Mouse (Mus musculus) CD4-positive, CD25-positive, alpha-beta regulatory T cell, adult 4 months (primary cell): Measurements from ENCODE around the gene Stk40. TPM values are rescaled to one million over a fixed set of nuclear protein-coding genes. Genes with fewer than 3 reads are reported as not detected.
"Not testable (repeated sequence)": the region's sequence is repeated elsewhere in the genome, so short reads cannot be mapped to it uniquely, and the experiment has no call there.

Source experiments
- ATAC-seq: one replicate; pipeline ENCODE4 v1.8.0; 2017
- polyA plus RNA-seq, 2 experiments: library from polyadenylated mRNA; unstranded; fragments of 100-300 nt; shearing (Covaris generic); gene quantifications; one replicate each; pipeline ENCODE4 v1.2.1; 2017

Gene Stk40
- polyA plus RNA-seq = 10 to 100 TPM; 11.4 to 23.2 TPM

DNA sequence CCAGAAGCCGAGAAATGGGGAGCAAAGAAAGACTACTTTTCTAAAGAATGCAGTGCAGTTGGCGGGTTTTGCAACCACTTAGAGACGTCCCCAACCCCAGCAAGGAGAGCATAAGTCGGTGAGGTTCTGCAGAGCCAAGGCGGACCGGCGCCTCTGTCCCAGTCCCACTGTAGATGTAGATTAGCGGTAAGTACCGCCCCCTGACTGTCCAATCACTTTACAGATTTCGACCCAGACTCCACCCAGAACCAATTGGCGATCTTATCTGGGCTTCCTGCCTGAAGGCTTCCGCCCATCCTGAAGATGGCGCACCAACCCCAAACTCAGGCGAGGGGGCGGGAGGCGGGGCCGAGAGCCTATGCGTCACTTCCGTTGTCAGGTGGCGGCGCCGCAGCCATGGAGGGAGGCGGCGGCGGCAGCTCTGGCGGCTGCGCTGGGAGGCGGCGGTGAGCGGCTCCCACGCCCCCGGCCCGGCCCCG is at the start of gene Stk40:
TSS of gene Stk40 (plus strand) at position 368 of the 479 bp plus-strand sequence.
- peak; percentile 95 for ATAC-seq

GRCm38 (mm10) chr4:126057207-126058133 is 46.3 kb upstream of the Stk40 start:
- ATAC-seq = no peak

- ATAC-seq = peak; percentile 99
Measured at GRCm38 (mm10) chr4:126058134-126058996, 45.4 kb upstream of the Stk40 start, which contains the start of gene Oscp1. TSS of gene Oscp1 (plus strand) at chr4:126058565.

DNA sequence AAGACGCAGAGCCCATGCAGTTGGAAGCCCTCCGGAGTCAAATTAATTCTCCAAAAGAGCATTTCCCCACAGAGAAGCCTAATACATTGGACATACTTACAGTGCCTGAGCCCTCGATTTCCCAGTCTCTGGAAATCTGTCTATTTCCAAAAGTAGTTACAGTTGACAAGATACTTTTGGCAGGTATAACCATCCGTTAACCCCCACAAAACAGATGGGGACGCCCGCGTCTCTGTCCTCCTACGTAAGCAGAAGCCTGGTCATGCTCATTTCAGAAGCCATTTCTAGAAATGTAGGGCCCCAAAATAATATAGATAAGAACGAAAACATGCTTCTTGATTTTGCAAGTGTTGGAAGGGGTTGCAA is 44.8 kb upstream of the Stk40 start:
- no peak for ATAC-seq

- no peak for ATAC-seq
Measured at GRCm38 (mm10) chr4:126062856-126063255, 40.9 kb upstream of the Stk40 start.

- no peak for ATAC-seq
Measured at GRCm38 (mm10) chr4:126065241-126065640, 38.5 kb upstream of the Stk40 start.

DNA sequence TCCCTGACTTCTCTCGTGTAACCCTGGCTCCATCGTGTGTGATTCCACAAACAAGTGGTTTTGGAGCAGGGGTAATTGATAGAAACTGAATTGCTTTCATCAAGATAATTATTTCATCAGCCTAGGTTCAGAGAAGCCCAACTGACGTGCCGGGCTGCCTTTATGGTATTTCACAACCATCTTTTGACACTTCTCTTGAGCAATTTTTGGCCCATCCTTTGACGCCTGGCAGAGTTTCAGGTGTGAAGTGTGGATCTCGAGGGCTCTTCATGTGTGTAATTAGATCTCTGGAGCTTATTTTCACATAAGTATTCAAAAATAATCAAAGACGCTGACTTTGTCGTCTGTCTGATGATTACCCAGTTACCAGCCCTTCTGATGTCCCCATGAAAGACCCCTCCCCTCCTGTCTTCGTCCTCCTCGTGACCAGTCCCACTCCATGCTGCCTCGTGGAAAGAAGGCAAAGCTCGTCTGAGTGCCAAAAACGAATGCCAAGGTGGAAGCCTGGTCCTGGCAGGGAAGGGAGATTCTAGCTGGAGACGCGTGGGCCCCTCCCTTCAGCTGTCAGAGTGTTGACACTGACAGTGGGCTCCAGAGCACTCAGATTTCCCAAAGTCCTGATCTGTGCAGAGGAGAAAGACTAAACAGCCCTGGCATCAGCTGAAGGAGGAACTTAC is 36.2 kb upstream of the Stk40 start:
- no peak for ATAC-seq

- no peak for ATAC-seq
Measured at GRCm38 (mm10) chr4:126068842-126069241, 34.9 kb upstream of the Stk40 start.

GRCm38 (mm10) chr4:126077833-126078232 is 25.9 kb upstream of the Stk40 start:
- ATAC-seq = no peak

DNA sequence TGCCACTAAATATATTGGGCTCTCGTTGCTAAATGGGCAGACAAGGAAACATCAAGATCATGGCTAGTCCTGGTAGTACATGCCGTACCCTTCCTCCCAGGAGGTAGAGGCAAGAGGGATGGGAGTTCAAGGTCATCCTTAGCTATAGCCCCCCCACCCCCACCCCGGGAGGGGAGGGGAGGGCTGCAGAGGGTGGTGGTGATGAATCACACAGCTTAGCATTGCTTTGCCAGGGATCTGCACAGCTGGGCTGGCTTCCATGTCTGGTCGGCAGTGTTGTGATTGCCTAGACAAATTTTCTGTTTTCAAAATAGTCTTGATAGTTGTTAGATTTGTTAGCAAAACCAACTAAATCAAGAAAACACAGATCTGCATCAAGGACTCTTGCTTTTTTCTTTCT is 24.5 kb upstream of the Stk40 start:
- no peak for ATAC-seq

DNA sequence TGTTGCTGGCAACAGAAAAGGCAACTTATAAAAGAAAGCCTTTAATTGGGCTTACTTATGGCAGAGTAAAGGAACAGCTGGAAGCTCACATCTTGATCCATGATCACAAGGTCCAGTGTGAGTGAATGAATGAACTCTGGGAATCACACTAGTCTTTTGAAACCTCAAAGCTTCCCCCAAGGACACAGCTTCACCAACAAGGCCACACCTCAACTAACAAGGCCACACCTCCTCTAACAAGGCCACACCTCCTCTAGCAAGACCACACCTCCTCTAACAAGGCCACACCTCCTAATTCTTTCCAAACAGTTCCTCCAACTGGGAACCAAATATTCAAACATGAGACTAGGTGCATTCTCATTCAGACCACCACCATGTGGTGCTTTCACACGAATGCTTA is 22.2 kb upstream of the Stk40 start:
- no peak for ATAC-seq

GRCm38 (mm10) chr4:126083021-126083420 is 20.7 kb upstream of the Stk40 start:
- no peak for ATAC-seq

GRCm38 (mm10) chr4:126084382-126084781 is 19.4 kb upstream of the Stk40 start:
- no peak for ATAC-seq

GRCm38 (mm10) chr4:126085996-126086576 is 17.7 kb upstream of the Stk40 start:
- peak; percentile 95 for ATAC-seq

DNA sequence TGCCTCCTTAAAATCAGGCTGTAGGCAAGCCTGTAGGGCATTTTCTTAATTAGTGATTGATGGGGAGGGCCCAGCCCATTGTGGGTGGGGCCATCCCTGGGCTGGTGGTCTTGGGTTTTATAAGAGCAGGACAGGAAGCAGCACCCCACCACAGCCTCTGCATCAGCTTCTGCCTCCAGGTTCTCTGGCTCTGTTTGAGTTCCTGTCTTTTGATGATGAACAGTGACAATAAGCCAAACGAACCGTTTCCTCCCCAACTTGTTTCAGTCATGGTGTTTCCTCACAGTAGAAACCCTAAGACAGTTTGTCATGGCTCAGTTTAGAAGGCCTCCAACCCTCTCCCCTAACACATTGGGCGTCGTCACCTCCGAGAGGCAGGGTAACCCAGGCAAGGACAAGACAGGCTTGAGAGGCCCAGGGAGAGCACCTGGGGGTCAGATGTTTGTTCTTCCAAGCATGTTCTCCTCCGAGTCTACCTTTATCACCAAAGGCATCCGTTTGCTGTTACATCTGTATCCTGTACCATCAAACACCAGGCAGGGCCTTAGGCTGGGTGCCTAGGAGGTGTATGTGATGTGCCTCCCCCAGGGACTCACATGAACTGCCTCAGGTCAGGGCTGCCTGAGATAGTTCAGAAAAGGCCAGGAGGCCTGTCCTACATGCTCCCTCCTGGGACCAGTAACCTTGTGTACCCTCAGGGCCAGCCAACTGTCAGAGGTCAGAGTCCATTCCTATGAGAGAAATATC is 13.5 kb upstream of the Stk40 start:
- peak; percentile 60 for ATAC-seq

- no peak for ATAC-seq
Measured at GRCm38 (mm10) chr4:126090848-126091124, 13.0 kb upstream of the Stk40 start.

DNA sequence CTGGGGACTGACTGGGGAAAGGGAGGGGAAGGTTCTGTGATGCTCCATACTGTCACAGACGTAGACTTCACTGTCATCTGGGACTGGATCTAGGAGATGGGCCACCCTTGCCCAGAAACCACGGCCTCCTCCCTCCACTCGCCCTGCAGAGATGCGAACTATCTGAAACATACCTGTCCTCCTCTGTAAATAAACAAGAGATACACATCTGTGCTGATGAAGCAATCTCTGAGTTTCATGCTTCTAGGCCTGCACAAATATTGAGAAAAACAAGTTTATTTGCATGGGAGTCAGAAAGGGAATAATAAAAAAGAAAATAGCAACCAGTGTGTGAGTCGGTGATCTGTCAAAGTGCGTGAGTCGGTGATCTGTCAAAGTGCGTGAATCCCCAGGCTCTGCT is 11.9 kb upstream of the Stk40 start:
- no peak for ATAC-seq

GRCm38 (mm10) chr4:126095622-126096430 is 7.9 kb upstream of the Stk40 start:
- not testable (repeated sequence) for ATAC-seq

GRCm38 (mm10) chr4:126096464-126097111 is 7.2 kb upstream of the Stk40 start, which contains the start of gene Lsm10:
TSS of gene Lsm10 (plus strand) at chr4:126096623.
- peak; percentile 100 for ATAC-seq

DNA sequence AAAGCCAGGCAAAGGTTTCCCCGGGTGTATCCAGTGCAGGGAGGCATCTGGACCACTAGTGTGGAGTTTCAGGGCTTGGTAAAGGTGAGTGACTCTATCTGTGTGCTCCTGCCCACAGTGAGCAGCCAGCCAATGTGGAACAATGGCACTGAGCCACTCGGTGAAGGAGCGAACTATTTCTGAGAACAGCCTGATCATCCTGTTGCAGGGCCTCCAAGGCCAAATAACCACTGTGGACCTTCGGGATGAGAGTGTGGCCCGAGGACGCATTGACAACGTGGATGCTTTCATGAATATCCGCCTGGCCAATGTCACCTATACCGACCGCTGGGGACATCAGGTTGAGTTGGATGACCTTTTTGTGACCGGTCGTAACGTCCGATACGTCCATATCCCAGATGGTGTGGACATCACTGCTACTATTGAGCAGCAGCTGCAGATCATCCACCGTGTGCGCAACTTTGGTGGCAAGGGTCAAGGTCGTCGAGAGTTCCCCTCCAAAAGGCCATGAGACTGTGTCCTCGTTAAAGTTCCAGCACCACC is 6.0 kb upstream of the Stk40 start:
- ATAC-seq = no peak
